Mouse (Mus musculus) MN1 (cell line): Measurements from ENCODE around the gene Sez6l.

Experiments
- DNase-seq: peaks from one replicate; pipeline ENCODE4 v3.0.0-alpha.2; 2016; ENCODE audit warnings: low spot score

Gene Sez6l

DNA sequence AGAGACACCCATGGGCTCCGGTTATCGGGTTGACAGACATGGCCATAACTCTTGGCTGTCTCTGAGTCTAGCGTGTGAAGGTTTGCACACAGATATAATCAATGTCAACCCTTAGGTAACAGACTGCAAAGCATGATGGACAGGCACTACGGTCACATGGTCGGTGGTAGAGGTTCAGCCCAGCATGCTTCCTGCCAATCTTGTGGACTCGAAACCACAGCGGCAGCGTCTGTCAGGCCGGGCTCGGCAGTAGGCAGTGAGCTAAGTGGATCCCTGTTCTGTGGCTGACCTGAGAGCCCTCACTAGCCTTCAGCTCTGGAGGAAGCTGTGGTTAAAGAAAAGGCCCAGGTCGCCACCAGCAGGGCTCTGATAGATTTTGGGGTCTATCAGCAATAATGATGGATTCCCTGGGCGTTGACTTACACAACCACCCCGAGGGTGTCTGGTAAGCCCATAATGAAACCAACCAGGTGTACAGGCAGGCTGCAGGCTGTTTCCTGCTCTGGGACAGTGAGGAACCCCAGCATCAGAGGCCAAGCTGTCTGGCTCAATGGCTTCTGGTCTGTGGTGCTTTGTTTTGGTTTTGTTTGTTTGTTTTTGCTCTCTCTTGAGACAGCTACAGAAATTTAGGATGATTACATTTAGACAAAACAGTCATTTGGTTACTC lies 192.0 kb downstream of the Sez6l start:
- no peak for DNase-seq

DNA sequence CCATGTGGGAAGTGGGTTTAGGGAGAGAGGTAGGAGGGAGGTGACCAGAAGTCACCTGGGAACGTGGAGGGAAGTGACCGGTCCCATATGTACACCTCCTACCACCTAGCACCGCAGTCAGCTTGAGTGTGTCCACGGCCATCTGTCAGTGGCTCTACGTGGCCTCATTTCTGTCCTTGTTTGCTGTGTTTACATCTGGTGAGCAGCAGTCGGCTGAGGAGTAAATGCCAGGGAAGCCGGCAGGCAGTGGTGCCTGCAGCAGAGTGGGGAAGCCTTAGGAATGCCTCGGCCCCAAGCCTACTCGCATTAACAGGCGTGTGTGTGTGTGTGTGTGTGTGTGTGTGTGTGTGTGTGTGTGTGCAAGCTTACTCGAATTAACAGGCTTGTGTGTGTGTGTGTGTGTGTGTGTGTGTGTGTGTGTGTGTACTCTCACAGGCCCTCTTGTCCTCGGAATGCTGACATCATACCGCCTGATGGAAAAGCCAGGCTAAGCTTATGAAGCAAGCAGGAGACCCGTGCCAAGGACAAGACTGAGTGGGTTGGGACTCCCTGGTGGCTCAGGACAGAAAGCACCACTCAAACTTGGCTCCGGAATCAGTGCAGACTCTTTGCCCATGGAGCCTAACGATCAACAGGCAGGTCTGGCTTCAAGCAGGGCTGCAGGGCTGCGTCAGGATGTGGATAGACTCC lies 194.2 kb downstream of the Sez6l start:
- peak; percentile 62 for DNase-seq

DNA sequence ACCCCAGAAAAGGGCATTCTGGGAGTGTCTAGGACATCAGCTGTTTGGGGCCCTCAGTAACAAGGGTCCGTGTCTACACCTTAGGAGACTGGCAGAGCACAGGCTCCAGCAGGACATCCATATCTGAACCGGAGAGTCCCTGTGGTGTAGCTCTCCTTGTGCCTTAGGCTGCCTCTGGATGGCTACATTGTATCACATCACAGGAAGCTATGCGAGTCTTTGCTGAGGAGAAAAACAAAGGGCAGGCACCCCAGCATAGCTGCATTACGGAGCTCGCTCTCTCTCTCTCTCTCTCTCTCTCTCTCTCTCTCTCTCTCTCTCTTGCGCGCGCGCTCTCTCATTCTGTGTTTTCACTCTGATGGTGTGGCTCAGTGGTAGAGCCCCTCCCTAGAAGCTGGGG lies 194.9 kb downstream of the Sez6l start:
- no peak for DNase-seq

DNA sequence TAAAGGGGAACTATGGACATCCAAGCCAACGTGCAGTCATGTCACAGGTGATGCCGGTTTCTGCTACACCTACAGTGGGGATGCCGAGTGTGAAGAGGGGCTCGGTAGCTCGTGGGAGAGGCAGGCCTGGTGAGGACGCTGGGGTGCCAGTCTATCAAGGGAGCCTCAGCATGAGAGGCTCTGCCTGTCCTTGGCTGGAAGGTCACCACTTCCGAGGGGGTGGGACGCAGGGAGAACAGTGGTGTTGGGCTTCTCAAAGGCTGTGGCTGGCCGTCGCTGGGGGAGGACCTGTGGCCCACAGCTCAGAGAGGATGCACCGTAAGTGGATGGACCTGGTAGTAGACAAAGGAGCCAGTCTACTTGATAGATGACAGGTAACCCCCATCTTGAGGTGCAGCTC lies 195.8 kb downstream of the Sez6l start:
- no peak for DNase-seq

DNA sequence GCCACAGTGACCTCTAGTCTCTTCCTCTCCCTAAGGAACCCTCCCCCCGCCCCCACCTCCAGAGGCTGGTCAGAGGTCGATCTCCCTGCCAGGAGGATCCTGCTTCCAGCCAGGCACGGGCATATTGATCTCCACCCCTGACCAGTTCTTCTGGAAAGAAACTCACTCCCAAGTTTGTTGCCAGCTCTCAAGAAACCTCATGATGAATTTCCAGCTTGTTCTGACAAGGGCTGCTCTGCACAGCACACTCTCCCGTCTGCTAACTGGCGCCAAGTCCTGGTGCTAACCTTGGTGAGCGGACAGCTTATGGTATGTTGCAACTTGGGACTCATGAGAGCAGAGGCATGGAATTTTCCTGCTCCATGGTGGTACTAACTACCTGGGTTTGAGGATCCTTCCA lies 198.3 kb downstream of the Sez6l start:
- no peak for DNase-seq

DNA sequence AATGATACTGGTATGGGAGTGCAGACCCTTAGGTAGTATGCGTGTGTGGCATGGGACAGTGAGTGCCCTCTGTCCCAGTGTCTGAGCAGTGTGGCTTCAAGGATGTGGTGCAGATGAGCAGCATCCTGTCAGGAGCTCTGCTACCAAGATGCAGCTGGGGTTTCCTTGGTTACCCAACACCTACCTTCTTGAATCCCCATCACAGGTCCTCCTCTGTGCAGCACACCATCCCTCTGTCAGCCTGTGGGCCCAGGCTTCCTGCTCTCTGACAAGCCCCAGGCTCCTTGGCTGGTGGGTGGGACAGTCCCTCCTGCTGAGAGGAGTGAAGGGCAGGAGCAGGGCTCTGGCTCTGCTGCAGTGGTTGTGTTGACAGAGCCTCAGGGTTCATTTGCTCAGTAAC lies 199.6 kb downstream of the Sez6l start:
- no peak for DNase-seq

DNA sequence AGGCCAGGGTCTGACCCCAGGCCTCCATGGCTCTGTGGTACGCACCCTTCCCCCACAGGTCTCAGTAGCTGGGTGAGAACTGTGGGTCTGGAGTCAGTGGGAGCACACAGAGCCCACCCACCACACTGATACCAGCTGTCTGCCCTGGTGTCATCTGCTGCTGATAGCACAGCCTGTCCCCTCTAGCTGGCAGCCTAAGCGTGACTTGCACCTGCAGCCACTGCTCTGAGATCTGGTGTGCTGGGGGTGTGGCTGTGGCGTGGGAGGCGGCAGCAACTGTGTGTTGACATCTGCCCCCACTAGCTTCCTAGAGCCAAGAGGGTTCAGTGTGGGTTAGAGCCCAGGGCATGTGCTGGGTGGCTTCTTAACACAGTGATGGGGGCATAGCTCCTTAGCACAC lies 200.9 kb downstream of the Sez6l start:
- DNase-seq: no peak

DNA sequence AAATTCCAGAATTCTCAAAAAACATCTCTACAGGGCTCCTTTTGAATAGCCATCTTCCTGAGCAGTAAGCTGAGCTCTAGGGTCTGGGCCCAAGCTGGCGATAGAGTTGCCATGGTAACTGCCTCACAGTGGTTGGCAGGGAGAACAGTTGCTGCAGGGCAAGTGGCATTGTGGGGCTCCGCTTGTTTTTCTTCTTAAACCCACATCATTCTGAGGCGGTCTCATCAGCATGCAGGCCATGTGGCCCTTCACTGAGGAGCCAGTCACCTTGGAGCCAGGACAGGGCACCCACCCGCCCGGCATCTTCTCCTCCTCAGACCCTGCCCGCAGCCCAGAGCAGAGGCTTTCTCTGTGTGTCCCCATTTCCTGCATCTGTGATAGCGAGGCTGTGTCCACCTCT lies 205.1 kb downstream of the Sez6l start:
- DNase-seq: no peak

DNA sequence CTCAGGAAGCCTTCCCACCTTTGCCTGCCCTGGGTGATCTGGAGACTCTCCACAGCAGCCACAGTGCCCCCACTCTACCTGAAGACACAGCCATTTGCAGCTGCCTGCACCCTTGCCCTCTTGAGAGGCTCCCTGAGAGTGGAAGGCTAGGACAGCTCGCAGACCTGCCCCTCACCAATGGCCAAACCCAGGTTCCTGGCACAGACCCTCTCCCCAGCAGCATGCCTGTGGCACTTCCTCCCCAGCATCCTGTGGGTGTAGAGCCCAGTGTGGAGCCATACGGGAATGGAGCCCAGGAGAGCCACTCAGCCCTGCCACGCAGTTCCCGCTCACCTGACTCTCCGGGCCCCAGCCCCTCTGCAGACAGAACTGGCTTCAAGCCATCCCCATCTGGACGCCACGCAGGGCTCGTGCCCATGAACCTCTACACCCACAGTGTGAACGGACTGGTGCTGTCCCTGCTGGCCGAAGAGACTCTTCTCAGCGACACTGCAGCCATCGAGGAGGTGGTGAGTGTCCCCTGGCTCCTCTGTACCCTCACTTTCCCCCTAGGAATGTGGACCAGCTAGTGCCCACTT lies 206.7 kb downstream of the Sez6l start:
- no peak for DNase-seq

DNA sequence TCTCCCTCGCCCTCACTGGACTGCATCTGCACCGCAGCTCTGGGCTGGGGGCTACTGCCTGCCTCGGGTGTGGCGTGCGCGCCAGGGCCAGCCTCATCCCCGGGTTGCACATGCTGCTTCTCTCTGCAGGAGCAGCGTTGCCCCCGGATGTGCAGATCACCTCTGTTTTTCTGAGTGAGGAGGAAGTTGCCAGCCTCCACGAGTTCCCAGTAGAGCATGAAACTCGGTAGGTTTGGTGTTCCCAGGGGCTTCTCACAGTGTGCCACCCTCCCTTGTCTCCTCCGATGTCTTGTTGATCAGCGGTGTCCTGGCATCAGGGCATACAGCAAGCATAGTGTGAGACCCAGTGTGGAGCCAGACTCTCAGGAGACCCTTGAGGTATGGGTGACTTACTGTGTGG lies 207.7 kb downstream of the Sez6l start:
- DNase-seq: no peak
